Mouse (Mus musculus) cerebellum, postnatal 4 days (tissue): Measurements from ENCODE around the gene Minpp1.

Source experiments
- DNase-seq, 2 experiments: peaks; one replicate each; pipeline ENCODE4 v3.0.0; 2022; ENCODE audit warnings: low spot score in 2 of 2, mixed read lengths in 1 of 2

Gene Minpp1

GRCm38 (mm10) chr19:32527139-32527538 is 41.6 kb downstream of the Minpp1 start:
- DNase-seq = no peak

- no peak for DNase-seq
These were observed 43.2 kb downstream of the Minpp1 start for GRCm38 (mm10) chr19:32528723-32529122.

- no peak for DNase-seq
These were observed 43.8 kb downstream of the Minpp1 start for GRCm38 (mm10) chr19:32529252-32529942.

GRCm38 (mm10) chr19:32530296-32530695 is 44.7 kb downstream of the Minpp1 start:
- DNase-seq = no peak

- no peak for DNase-seq
These were observed 46.8 kb downstream of the Minpp1 start for GRCm38 (mm10) chr19:32532331-32532730.

GRCm38 (mm10) chr19:32532737-32533505 is 47.4 kb downstream of the Minpp1 start:
- DNase-seq = no peak

GRCm38 (mm10) chr19:32534887-32535286 is 49.3 kb downstream of the Minpp1 start:
- no peak for DNase-seq

- no peak for DNase-seq
These were observed 57.4 kb downstream of the Minpp1 start for GRCm38 (mm10) chr19:32542784-32543490.

GRCm38 (mm10) chr19:32547396-32547795 is 61.8 kb downstream of the Minpp1 start:
- DNase-seq = no peak

GRCm38 (mm10) chr19:32548202-32548601 is 62.6 kb downstream of the Minpp1 start:
- DNase-seq = no peak

- DNase-seq = no peak
These were observed 64.9 kb downstream of the Minpp1 start for GRCm38 (mm10) chr19:32550446-32550845.

- no peak for DNase-seq
These were observed 65.9 kb downstream of the Minpp1 start for GRCm38 (mm10) chr19:32551442-32551841.

- DNase-seq = no peak
These were observed 66.5 kb downstream of the Minpp1 start for GRCm38 (mm10) chr19:32552106-32552505.

- DNase-seq = no peak
These were observed 67.7 kb downstream of the Minpp1 start for GRCm38 (mm10) chr19:32553310-32553709.

GRCm38 (mm10) chr19:32555257-32555656 is 69.7 kb downstream of the Minpp1 start:
- no peak for DNase-seq
